Mouse (Mus musculus) bone marrow macrophage, adult 2 months (primary cell): ENCODE data around the gene Ebf1. TPM values are rescaled to one million over a fixed set of nuclear protein-coding genes. Genes with fewer than 3 reads are reported as not detected.

Source experiments
- H3K27ac ChIP-seq: 2 replicates; pipeline ENCODE4 v1.5.1; 2012; ENCODE audit warnings: low read depth, low read length; ENCODE audit not compliant: insufficient read depth
- H3K4me1 ChIP-seq: 2 replicates; pipeline ENCODE4 v1.6.1; 2012; ENCODE audit warnings: low read length; ENCODE audit not compliant: control insufficient read depth, insufficient read depth
- H3K4me3 ChIP-seq: 2 replicates; pipeline ENCODE4 v1.5.1; 2012; ENCODE audit warnings: mild to moderate bottlenecking, low read length, moderate library complexity; ENCODE audit not compliant: insufficient read depth
- CTCF ChIP-seq: IDR thresholded peaks from 2 replicates; pipeline ENCODE4 v1.5.1; 2012; ENCODE audit warnings: low read depth, mild to moderate bottlenecking, low read length, moderate library complexity
- POLR2A ChIP-seq: IDR thresholded peaks from 2 replicates; pipeline ENCODE4 v1.6.1; 2012; ENCODE audit warnings: mild to moderate bottlenecking, low read depth, low read length, borderline replicate concordance
- polyA plus RNA-seq: library from polyadenylated mRNA; stranded (reverse); fragments of >200 nt; gene quantifications from 2 replicates; pipeline ENCODE4 v1.2.4, GENCODE M21; 2012; ENCODE audit not compliant: missing spikeins, insufficient read depth, insufficient read length

Ebf1 gene
- polyA plus RNA-seq, 1 experiment: 0.32 TPM

DNA sequence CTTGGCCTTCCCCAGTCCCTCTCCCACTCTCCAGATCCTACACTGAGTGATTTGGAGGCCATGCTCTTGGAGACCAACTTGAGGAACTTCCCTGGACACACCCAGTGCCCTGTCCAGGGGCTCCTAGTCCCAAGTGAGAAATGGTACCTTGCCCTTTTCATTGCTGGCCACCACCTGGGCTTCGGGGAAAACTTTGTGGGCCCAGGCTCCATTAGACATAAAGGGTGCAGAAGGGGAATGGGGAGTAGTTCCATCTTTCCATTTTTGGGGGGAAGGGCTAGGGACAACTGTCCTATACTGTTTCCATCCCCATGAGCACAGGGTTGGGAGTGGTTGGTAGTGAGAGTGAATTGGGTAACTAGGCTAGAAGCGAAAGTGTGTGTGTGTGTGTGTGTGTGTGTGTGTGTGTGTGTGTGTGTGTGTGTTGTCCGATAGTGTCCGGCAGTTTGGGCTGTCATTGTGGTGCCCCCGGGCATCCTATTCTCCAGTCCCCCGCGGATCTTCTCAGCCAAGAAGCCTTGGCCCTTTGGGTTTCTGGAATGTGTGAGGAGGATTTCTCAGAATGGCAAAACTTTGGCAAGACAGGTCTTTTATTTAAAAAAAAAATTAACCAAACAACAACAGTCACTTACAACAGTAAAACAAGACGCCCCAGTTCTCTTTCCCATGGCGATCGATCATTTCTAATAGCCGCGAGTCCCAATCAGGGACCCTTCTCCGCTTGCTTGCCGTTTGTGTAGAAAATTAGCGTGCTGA is 2.2 kb downstream of the Ebf1 start:
- H3K4me1 ChIP-seq: peaks cover under 1% of the 10 kb centered on the region; the same call in 1 of the 2 replicates
- TF ChIP-seq POLR2A (no peak), CTCF (no peak)
- no peak overlapping the region for H3K27ac ChIP-seq
- H3K4me3 ChIP-seq: peak overlapping the region; percentile 16; the same call in 1 of the 2 replicates

DNA sequence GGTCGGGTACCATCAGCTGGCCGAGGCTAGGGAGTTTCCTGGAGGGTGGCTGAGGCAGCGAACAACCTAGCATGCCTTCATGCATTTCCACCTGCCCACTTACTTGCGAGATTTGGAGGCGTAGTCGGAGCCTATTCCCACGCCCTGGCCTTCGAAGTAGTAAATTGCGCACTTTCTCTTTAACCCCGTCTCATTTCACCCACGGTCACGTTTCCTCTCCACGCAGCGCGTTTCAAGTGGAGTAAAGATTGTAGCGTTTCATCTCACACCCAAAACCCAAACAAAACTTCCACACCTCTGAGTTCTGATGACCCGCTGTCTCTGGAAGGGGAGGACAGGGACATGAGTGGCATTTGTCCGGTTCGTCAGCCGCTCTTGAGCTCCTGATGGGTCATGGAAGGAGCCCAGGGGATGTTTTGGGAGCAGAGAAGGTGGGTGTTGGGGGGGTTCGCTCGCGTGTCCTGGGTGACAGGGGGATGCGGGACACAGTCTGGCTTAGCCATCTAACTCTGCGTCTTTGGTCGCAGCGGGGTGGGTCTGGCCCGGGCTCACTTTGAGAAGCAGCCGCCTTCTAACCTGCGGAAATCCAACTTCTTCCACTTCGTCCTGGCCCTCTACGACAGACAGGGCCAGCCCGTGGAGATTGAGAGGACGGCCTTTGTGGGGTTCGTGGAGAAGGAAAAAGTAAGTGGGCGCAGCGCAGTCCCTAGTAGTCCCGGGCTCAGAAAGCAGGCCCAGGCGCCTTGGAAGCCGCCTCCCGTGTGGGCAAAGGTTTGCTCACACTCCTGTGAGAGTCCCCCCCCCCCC is 3.0 kb downstream of the Ebf1 start:
- H3K4me1 ChIP-seq: peaks cover 4% of the 10 kb centered on the region; the same call in 1 of the 2 replicates
- H3K4me3 ChIP-seq: peak overlapping the region; percentile 16; the same call in 1 of the 2 replicates
- H3K27ac ChIP-seq: no peak overlapping the region
- TF ChIP-seq CTCF (no peak), POLR2A (no peak)

DNA sequence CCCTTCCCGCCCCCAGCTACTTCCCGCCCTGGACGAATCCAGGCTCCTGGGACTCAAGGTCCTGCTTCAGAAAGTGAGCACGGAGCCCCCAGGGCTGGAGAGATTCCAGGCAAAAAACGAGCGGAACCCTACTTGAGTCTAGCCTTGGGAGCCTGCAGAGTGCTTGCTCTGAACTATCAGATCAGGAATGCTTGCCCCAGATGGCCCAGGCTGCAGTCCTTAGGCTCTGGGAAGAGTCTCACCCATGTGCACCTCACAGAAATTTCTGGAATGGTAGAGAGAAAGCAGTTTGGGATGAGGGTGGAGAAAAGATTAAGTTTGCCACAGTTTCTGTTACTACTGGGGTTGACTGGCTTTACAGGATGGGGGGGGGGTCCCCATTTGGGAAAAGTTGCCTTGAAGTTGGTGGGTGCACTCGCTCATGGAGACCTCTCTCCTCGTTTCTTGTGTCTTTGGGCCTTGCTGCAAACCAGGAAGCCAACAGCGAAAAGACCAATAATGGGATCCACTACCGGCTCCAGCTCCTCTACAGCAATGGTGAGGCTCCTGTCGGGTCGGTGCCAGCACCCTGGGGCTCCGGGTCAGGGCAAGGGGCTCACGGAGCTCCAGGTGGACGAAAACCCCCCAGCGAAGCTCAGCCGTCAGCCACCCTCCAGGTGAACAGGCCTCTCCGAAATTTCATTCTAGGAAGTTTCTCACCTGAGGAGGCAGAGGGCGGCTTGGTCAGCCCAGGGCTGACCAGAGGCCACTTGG is 3.8 kb downstream of the Ebf1 start:
- no peak overlapping the region for H3K4me3 ChIP-seq
- H3K27ac ChIP-seq: no peak overlapping the region
- TF ChIP-seq POLR2A (no peak), CTCF (no peak)
- H3K4me1 ChIP-seq: peaks cover 4% of the 10 kb centered on the region; the same call in 1 of the 2 replicates

DNA sequence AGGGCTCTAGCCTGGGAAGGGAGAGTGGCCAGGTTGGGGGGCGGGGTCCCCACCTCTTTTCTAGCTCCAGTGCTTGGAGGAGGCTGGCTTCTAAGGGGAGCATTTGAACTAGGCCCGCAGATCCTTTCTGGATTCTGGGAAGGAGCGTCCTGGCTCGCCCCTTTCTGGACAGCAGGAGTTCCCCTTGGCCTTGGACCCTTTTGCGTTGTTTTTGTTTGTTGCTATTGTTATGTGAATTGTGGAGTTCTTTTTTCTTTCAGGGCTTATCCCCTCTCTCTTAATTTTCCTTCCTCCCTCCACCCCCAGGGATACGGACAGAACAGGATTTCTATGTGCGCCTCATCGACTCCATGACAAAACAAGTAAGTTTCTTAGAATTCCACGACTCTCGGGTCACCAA is 4.5 kb downstream of the Ebf1 start:
- no peak overlapping the region for H3K27ac ChIP-seq
- peaks cover 4% of the 10 kb centered on the region; the same call in 1 of the 2 replicates for H3K4me1 ChIP-seq
- no peak overlapping the region for H3K4me3 ChIP-seq
- no peak for TF ChIP-seq CTCF
- no peak for TF ChIP-seq POLR2A

DNA sequence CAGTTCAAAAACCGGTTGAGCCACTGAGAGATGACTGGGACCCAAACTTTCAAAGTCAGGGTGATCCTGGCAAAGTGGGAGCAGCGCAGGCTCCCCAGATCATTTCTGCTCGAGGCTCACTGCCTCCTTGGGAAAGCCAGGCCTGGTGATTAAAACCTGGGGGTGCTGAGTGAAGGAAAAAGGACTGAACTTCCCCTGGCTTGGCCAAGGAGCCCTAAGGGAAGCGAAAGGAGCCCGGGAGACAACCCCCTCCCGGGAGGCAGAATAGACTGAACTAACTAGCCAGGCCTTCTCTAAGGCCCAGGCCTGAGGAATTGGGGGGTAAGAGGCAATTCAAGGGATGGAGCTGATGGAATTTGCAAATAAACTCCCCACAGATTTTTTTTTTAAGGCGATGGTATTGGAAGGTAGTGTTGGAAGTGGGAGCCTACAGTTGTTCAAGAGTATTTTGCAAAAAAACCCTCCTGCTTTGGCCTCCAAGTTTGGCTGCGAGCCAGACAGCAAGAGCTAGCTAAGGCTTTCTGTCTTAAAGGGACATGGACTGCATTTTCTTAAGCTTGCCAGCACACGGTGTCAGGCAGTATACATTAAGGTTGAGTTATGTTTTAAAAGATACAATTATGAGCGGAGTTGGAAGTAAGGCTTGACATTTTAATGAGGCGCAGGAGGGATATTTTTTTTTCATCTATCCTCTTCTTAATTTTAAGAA is 5.1 kb downstream of the Ebf1 start:
- TF ChIP-seq POLR2A (no peak), CTCF (no peak)
- no peak overlapping the region for H3K27ac ChIP-seq
- peaks cover 4% of the 10 kb centered on the region; the same call in 1 of the 2 replicates for H3K4me1 ChIP-seq
- H3K4me3 ChIP-seq: no peak overlapping the region

DNA sequence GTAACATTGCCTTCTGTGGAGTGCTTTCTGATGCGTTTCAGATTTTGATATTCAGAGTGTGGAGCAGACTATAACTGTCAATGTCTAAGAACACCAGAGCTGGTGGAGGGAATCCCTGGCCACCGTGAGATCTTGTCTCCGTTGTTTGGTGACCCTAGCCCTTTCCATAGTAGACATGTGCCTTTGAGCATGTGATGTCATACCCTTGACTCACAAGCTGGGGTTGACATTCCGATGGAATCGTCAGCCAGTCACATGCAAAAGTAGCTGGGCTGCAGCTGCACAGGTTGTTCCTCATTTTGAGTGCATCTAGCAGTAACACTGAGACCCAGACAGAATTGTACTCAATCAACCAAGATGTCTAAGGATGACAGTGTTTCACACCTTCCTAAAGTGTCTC is 7.4 kb downstream of the Ebf1 start:
- Histone ChIP-seq H3K4me1 (peaks cover 4% of the 10 kb centered on the region; the same call in 1 of the 2 replicates), H3K4me3 (no peak overlapping the region), H3K27ac (no peak overlapping the region)
- TF ChIP-seq CTCF (no peak), POLR2A (no peak)

DNA sequence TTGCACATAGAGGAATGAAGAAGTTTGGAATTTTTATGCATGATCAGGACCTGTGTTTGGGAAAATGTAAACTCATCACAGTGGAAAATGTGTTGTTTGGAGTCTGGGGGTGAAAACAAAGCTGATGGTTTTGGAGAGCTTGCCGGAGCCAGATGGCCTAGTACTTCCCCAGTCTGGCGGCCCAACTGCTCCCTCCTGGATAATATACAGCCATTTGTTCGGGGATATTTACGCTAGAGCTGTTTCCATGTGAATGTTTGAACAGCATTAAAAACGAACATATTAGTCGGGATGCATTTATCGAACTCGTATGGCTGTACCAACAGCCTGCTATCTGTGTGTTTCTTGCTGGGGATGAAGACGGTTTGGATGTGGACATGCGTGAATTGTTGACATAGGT is 8.9 kb downstream of the Ebf1 start:
- Histone ChIP-seq H3K27ac (no peak overlapping the region), H3K4me1 (peaks cover 4% of the 10 kb centered on the region; the same call in 1 of the 2 replicates), H3K4me3 (no peak overlapping the region)
- TF ChIP-seq POLR2A (no peak), CTCF (no peak)

DNA sequence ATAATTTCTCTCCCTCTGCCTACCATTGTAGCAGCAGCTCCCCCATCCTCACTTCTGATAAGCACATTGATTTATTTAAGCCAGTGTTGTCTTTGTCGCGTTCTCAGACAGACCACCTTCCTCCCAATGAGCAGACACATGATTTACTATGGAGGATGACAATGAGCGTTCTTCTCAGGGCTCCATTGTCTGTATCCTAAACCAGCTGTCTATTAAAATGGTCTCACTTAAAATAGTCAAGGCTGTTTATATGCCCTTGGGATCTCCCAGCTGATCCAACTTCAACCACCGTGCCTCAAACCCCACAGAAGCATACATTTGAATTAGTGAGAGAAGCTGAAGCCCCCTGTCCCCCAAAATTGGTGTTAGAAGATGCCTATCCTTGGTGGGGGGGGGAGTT is 11.3 kb downstream of the Ebf1 start:
- TF ChIP-seq POLR2A (no peak), CTCF (no peak)
- no peak overlapping the region for H3K27ac ChIP-seq
- no peak overlapping the region for H3K4me3 ChIP-seq
- peaks cover 4% of the 10 kb centered on the region; the same call in 1 of the 2 replicates for H3K4me1 ChIP-seq
